In the genomic region with DNA sequence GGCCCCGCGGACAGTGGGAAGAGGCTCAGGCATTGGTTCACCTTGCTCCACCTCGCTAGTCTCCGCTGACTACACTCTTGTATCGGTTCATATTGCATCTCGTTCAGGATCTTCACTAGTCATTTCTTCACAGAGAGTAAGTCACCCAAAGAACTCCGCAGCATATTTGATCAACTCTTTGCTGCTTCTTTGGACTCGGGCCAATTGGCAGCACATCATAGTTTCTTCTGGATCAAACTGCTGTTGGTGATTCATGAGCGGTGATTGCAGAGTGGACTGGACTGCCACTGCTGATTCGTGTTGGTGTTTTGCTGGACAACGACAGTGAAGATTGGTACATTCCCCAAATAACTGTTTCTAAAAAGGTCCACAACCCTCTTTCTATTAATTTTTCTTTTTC, we compare ENCODE assay signal across 18 mouse cellular contexts.
DNase-seq lines count a peak whose midpoint lies in the region; TF ChIP-seq lines count a peak whose summit lies in the region.
"Had no signal": no experiment of that assay in that cellular context is flagged by ENCODE, and none has a peak within 500 bp of the region (broad histone marks: within the 10 kb centered on the region; RNA-seq: fewer than 3 reads in every experiment).

No protein-coding gene starts in this region.

- DNase-seq in left cerebral cortex, postnatal 4 days = peak; percentile 37
- DNase-seq in left cerebral cortex, adult 2 months (ENCODE audit: extremely low spot score in 1 of 2, low spot score in 2 of 2) = no peak
- DNase-seq in Muller cell, postnatal 12 days (ENCODE audit: inconsistent ontology term) = peak; percentile 32
- peak; percentile 50 to 64 for DNase-seq in adrenal gland, adult (ENCODE audit: inconsistent age in 2 of 2, low spot score in 1 of 2)
- DNase-seq in adrenal gland, postnatal 36 days = peak; percentile 49 to 51
- no peak for DNase-seq in layer of hippocampus, postnatal 10 days (ENCODE audit: low spot score in 2 of 2)
- DNase-seq in layer of hippocampus, adult 2 months (ENCODE audit: low spot score in 2 of 2) = no peak
- DNase-seq: cerebellum, adult 9-11 months; kidney, adult 8-10 months; layer of hippocampus, adult 9-11 months; liver, embryonic 13.5 days; right cerebral cortex, postnatal 4 days; thymus, postnatal 25 days had no signal

- H3K27ac ChIP-seq in left cerebral cortex, adult 2 months = no peak overlapping the region
- H3K27ac ChIP-seq in layer of hippocampus, adult 2 months = no peak overlapping the region
- H3K27ac ChIP-seq: embryonic facial prominence, embryonic 10.5 days; forebrain, embryonic 15.5 days; hindbrain, embryonic 13.5 days; limb, embryonic 12.5 days; liver, embryonic 13.5 days had no signal

- TF ChIP-seq CTCF in left cerebral cortex, adult 2 months (IDR thresholded peaks at IDR 0.05) = no peak
- TF ChIP-seq CTCF in layer of hippocampus, adult 2 months (conservative IDR thresholded peaks at IDR 0.05) = no peak

- intact Hi-C loops in left cerebral cortex, postnatal 4 days (cut with DNase I) = loop anchor here (10.0 kb wide), 1 partner anchor 183 kb away; no protein-coding TSS in a partner anchor
- intact Hi-C loops in left cerebral cortex, adult 2 months (cut with DNase I) = no loop called here

- no peak overlapping the region for H3K4me3 ChIP-seq in left cerebral cortex, adult 2 months
- H3K4me3 ChIP-seq in layer of hippocampus, adult 2 months = no peak overlapping the region
- H3K4me3 ChIP-seq: embryonic facial prominence, embryonic 10.5 days; forebrain, embryonic 15.5 days; heart, embryonic 12.5 days; hindbrain, embryonic 13.5 days; limb, embryonic 12.5 days; liver, embryonic 13.5 days had no signal

Comparison
In these comparisons a context has a peak if more than half of its experiments do, and no peak if none do; other contexts are left out.
1. DNase-seq: peak in left cerebral cortex, postnatal 4 days (single experiment), Muller cell, postnatal 12 days (single experiment), adrenal gland, adult (2 of 2) and adrenal gland, postnatal 36 days (2 of 2); none in left cerebral cortex, adult 2 months (0 of 2), layer of hippocampus, postnatal 10 days (0 of 2) and layer of hippocampus, adult 2 months (0 of 2).